Mouse (Mus musculus): ENCODE data around the gene Trim15. TPM values are rescaled to one million over a fixed set of nuclear protein-coding genes. Genes with fewer than 3 reads are reported as not detected.
A peak's percentile ranks its signal among the peaks of the same experiment; 100 is the strongest.

The Trim15 gene
- polyA plus RNA-seq, 1 experiment from 2014 or later, result 0.22 TPM

- ATAC-seq (ENCODE audit: low read depth) (no peak), DNase-seq (peak; percentile 41)
- no peaks in the 10 kb centered on the region for H3K9me3 ChIP-seq (replicated peaks)
- H3K9ac ChIP-seq, result peak overlapping the region; percentile 67
- peaks cover 26% of the 10 kb centered on the region for H3K36me3 ChIP-seq
- peak overlapping the region; percentile 21 for H3K4me3 ChIP-seq (replicated peaks)
- WGBS (ENCODE audit: insufficient replicate concordance), result 41% methylated on average over 2 of the region's 2 CpGs
- H3K4me1 ChIP-seq (replicated peaks), result peaks cover 69% of the 10 kb centered on the region
- H3K27me3 ChIP-seq, result peaks cover 44% of the 10 kb centered on the region
- peak overlapping the region; percentile 100 for H3K27ac ChIP-seq
- H3K4me2 ChIP-seq, result peak overlapping the region; percentile 56
These were observed 1.8 kb upstream of the Trim15 start for GRCm38 (mm10) chr17:36868836-36869235.

- no peak overlapping the region for H3K27ac ChIP-seq
- H3K9me3 ChIP-seq (replicated peaks), result no peaks in the 10 kb centered on the region
- H3K36me3 ChIP-seq, result peaks cover 16% of the 10 kb centered on the region
- H3K4me3 ChIP-seq (replicated peaks), result no peak overlapping the region
- H3K9ac ChIP-seq, result no peak overlapping the region
- H3K27me3 ChIP-seq, result peaks cover 61% of the 10 kb centered on the region
- no peak for DNase-seq
- no peak overlapping the region for H3K4me2 ChIP-seq
- H3K4me1 ChIP-seq (replicated peaks), result peaks cover 17% of the 10 kb centered on the region
- 31% methylated on average over 2 of the region's 2 CpGs for WGBS (ENCODE audit: insufficient replicate concordance)
- no peak for ATAC-seq (ENCODE audit: low read depth)
These were observed 5.3 kb downstream of the Trim15 start for GRCm38 (mm10) chr17:36861680-36862079.

DNA sequence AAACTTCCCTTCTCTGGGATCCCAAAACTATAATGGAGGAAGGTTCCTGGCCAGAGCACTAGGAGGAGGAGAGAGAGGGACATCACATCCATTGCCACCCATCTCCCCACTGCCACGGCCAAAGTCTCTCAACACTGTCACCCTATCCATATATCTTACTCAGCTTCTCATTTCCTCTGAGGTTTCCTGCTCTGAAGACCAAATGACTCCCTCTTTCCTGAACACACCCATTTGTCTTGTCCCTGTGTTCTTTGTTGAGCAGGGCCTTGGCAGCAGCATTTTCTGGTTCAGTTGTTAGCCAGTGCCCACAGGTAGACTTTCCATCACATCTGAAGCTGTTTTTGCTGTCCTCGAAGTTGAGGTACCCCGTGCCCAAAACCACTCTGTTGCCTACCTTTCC lies 8.8 kb downstream of the Trim15 start:
- Histone ChIP-seq H3K9me3 (replicated peaks) (no peaks in the 10 kb centered on the region), H3K4me3 (replicated peaks) (no peak overlapping the region), H3K27ac (no peak overlapping the region), H3K27me3 (peaks cover 26% of the 10 kb centered on the region), H3K4me1 (replicated peaks) (no peaks in the 10 kb centered on the region), H3K4me2 (no peak overlapping the region), H3K9ac (no peak overlapping the region), H3K36me3 (peaks cover 33% of the 10 kb centered on the region)
- WGBS (ENCODE audit: insufficient replicate concordance), result 40% methylated on average over 3 of the region's 3 CpGs
- no peak for ATAC-seq (ENCODE audit: low read depth)
- DNase-seq, result no peak

GRCm38 (mm10) chr17:36856236-36856635 lies 10.8 kb downstream of the Trim15 start:
- Histone ChIP-seq H3K9me3 (replicated peaks) (no peaks in the 10 kb centered on the region), H3K4me2 (no peak overlapping the region), H3K4me1 (replicated peaks) (peaks cover 5% of the 10 kb centered on the region; the same call in 1 of the 2 replicates), H3K4me3 (replicated peaks) (no peak overlapping the region), H3K9ac (no peak overlapping the region), H3K36me3 (peaks cover 42% of the 10 kb centered on the region), H3K27me3 (peaks cover 8% of the 10 kb centered on the region), H3K27ac (no peak overlapping the region)
- ATAC-seq (ENCODE audit: low read depth), result no peak
- DNase-seq, result no peak
- WGBS (ENCODE audit: insufficient replicate concordance), result 81% methylated on average over 4 of the region's 4 CpGs

- Histone ChIP-seq H3K27me3 (peaks cover under 1% of the 10 kb centered on the region; the same call in 1 of the 2 replicates), H3K4me1 (replicated peaks) (peaks cover 7% of the 10 kb centered on the region; the same call in 1 of the 2 replicates), H3K4me2 (no peak overlapping the region), H3K27ac (no peak overlapping the region), H3K36me3 (peaks cover 42% of the 10 kb centered on the region), H3K4me3 (replicated peaks) (no peak overlapping the region), H3K9ac (no peak overlapping the region), H3K9me3 (replicated peaks) (no peaks in the 10 kb centered on the region)
- DNase-seq, result no peak
- 74% methylated on average over 3 of the region's 3 CpGs for WGBS (ENCODE audit: insufficient replicate concordance)
- ATAC-seq (ENCODE audit: low read depth), result peak; percentile 48
These were observed 11.5 kb downstream of the Trim15 start for GRCm38 (mm10) chr17:36855484-36855883.

DNA sequence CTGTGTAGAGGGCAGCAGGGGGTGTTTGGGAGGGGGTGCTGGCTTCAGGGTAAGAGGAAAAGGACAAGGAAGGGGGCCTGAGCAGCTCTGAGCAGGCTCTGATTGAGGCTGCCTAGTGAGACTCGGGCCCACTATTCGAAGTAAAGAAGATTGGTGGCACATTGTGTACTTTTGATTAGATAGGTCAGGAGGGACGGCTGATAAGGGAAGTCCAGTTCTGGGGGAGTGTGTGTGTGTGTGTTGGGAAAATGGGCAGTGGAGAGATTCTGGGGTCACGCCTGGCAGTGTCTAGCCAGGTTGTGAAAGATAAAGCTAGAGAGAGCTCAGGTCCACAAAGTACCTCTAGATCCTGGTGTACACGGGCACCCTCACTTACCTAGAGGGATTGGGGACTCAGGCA lies 15.4 kb downstream of the Trim15 start:
- 27% methylated on average over 5 of the region's 5 CpGs for WGBS (ENCODE audit: insufficient replicate concordance)
- DNase-seq (no peak), ATAC-seq (ENCODE audit: low read depth) (no peak)
- Histone ChIP-seq H3K27ac (no peak overlapping the region), H3K36me3 (peaks cover 25% of the 10 kb centered on the region), H3K9me3 (replicated peaks) (no peaks in the 10 kb centered on the region), H3K4me1 (replicated peaks) (peaks cover 9% of the 10 kb centered on the region; the same call in 1 of the 2 replicates), H3K9ac (no peak overlapping the region), H3K27me3 (no peaks in the 10 kb centered on the region), H3K4me3 (replicated peaks) (no peak overlapping the region), H3K4me2 (no peak overlapping the region)

DNA sequence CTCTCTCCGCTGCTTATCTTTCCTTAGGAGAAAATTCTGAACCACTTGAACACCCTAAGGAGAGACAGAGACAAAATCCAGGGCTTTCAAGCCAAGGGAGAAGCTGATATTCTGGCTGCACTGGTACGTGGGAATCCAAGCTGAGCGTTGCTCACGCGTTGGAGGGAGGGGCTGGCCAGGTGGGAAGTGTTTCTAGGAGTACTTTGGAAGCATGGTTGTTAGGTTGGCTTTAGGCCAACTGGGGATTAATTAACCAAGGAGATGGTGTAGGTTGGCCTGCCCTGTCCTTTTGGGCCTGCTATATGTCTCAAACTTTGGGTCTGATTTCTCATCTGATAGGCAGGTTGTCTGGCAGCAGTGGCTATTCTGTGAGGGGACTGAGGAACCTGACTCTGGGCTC lies 15.8 kb downstream of the Trim15 start:
- no peak overlapping the region for H3K4me2 ChIP-seq
- H3K4me3 ChIP-seq (replicated peaks), result no peak overlapping the region
- no peaks in the 10 kb centered on the region for H3K27me3 ChIP-seq
- peaks cover 14% of the 10 kb centered on the region for H3K4me1 ChIP-seq (replicated peaks)
- H3K9ac ChIP-seq, result no peak overlapping the region
- no peaks in the 10 kb centered on the region for H3K9me3 ChIP-seq (replicated peaks)
- H3K36me3 ChIP-seq, result peaks cover 21% of the 10 kb centered on the region
- ATAC-seq (ENCODE audit: low read depth) (no peak), DNase-seq (no peak)
- WGBS (ENCODE audit: insufficient replicate concordance), result 82% methylated on average over 5 of the region's 5 CpGs
- no peak overlapping the region for H3K27ac ChIP-seq

DNA sequence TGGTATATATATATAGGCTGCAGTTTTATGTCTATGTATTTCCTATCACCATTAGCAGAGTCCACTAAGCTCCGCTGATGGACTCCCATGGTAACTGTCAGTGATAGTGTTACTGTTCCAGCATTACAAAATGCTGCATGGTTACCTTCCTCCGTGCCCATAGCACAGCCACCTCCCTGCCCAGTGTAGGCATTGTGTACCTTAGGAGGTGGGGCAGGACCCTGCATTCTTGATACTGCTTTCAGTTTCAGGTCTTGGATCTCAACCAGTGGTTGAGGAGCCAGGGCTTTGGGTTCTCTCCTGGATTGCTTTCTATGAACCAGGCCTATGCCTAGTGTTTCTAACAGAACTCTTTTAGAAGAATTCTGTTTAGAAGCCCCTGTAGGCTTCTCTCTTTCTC lies 17.0 kb downstream of the Trim15 start:
- WGBS (ENCODE audit: insufficient replicate concordance), result 85% methylated on average over 2 of the region's 2 CpGs
- ATAC-seq (ENCODE audit: low read depth), result no peak
- Histone ChIP-seq H3K9ac (no peak overlapping the region), H3K4me2 (no peak overlapping the region), H3K27ac (no peak overlapping the region), H3K36me3 (peaks cover 14% of the 10 kb centered on the region), H3K4me3 (replicated peaks) (no peak overlapping the region), H3K4me1 (replicated peaks) (peaks cover 26% of the 10 kb centered on the region), H3K9me3 (replicated peaks) (no peaks in the 10 kb centered on the region), H3K27me3 (no peaks in the 10 kb centered on the region)
- no peak for DNase-seq

GRCm38 (mm10) chr17:36848911-36849310 lies 18.1 kb downstream of the Trim15 start:
- Histone ChIP-seq H3K27me3 (no peaks in the 10 kb centered on the region), H3K9ac (no peak overlapping the region), H3K4me3 (replicated peaks) (no peak overlapping the region), H3K36me3 (peaks cover 9% of the 10 kb centered on the region), H3K27ac (no peak overlapping the region), H3K4me1 (replicated peaks) (peaks cover 37% of the 10 kb centered on the region), H3K9me3 (replicated peaks) (no peaks in the 10 kb centered on the region), H3K4me2 (no peak overlapping the region)
- WGBS (ENCODE audit: insufficient replicate concordance), result 59% methylated on average over 5 of the region's 5 CpGs
- no peak for DNase-seq
- no peak for ATAC-seq (ENCODE audit: low read depth)

DNA sequence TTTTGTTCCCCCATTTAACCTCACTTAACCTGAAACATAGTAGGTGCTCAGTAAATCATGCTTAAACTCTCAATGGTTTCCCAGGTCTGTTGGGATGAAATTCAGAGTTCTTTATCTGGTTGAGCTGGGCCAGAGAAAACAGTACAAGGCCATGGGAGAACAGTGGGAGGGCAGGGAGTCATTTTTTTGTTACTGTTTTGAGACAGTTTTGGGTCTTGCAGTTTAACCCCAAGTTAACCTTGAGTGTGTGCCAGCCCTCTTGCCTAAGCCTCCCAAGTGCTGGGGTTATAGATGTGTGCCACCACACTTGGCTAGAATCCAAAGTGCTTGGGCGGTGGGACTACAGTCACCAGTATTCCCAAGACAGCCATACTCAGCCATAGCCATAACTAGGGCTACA lies 22.3 kb downstream of the Trim15 start:
- Histone ChIP-seq H3K4me2 (no peak overlapping the region), H3K27ac (0 out of 2 replicates have a peak overlapping the region, but pooled peaks have one; percentile 41), H3K9me3 (replicated peaks) (no peaks in the 10 kb centered on the region), H3K9ac (no peak overlapping the region), H3K4me1 (replicated peaks) (peaks cover 61% of the 10 kb centered on the region), H3K4me3 (replicated peaks) (no peak overlapping the region), H3K36me3 (no peaks in the 10 kb centered on the region), H3K27me3 (0 out of 2 replicates have a peak, but pooled peaks cover 3% of the 10 kb centered on the region)
- no peak for ATAC-seq (ENCODE audit: low read depth)
- DNase-seq, result no peak
- WGBS (ENCODE audit: insufficient replicate concordance), result 74% methylated on average over 1 of the region's 1 CpGs

DNA sequence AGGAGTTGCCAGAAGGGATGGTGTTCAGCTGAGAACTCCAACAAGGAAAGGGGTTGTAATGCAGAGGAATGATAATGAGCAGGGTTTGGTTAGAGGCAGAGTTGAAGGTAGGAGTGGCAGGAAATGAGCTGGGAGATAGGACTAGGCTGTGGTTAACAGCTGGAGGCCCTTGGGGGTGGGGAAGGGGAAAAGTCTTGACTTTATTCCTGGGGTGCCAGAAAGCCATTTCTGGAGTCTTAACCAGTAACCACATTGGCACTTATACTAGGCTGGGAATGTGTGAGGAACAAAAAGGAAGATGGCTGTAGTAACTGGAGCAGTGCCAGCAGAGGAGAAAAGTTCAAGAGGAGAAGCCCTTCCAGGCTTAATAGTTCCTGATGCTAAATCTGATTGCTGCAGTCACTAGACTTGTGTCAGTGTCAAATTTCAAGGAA lies 22.7 kb downstream of the Trim15 start:
- Histone ChIP-seq H3K4me2 (peak overlapping the region; percentile 43), H3K4me3 (replicated peaks) (no peak overlapping the region), H3K9ac (0 out of 2 replicates have a peak overlapping the region, but pooled peaks have one; percentile 36), H3K27me3 (0 out of 2 replicates have a peak, but pooled peaks cover 3% of the 10 kb centered on the region), H3K27ac (no peak overlapping the region), H3K9me3 (replicated peaks) (no peaks in the 10 kb centered on the region), H3K4me1 (replicated peaks) (peaks cover 64% of the 10 kb centered on the region), H3K36me3 (no peaks in the 10 kb centered on the region)
- DNase-seq, result no peak
- ATAC-seq (ENCODE audit: low read depth), result peak; percentile 87

DNA sequence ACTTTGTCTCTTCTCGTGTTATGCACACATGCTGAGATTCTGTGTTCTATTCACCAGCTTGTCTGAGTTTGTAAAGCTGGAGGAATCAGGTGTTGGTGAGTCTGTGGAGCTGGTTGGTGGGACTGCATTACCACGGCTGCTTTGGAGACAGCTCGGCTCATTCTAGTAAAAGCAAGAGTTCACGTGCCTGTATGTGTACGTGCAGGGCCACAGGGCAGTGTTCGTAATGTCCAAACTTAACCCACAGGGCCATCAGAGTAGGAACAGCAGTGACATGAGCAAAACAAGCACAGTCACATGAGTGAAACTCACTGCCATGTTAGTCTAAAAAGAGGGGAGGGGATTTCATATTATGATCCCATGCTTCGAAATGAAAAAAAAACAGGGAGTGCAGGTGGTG lies 23.3 kb downstream of the Trim15 start:
- H3K9ac ChIP-seq, result 0 out of 2 replicates have a peak overlapping the region, but pooled peaks have one; percentile 24
- H3K36me3 ChIP-seq, result no peaks in the 10 kb centered on the region
- no peak overlapping the region for H3K4me3 ChIP-seq (replicated peaks)
- 50% methylated on average over 7 of the region's 7 CpGs for WGBS (ENCODE audit: insufficient replicate concordance)
- peak overlapping the region; percentile 11; the same call in 1 of the 2 replicates for H3K27ac ChIP-seq
- no peaks in the 10 kb centered on the region for H3K9me3 ChIP-seq (replicated peaks)
- ATAC-seq (ENCODE audit: low read depth) (peak; percentile 22; the same call in 1 of the 2 replicates), DNase-seq (no peak)
- H3K4me2 ChIP-seq, result peak overlapping the region; percentile 43
- H3K4me1 ChIP-seq (replicated peaks), result peaks cover 70% of the 10 kb centered on the region
- H3K27me3 ChIP-seq, result 0 out of 2 replicates have a peak, but pooled peaks cover 8% of the 10 kb centered on the region

Measured in liver, embryonic 13.5 days (tissue).